Mouse (Mus musculus): ENCODE data around the gene Ckap2l. TPM values are rescaled to one million over a fixed set of nuclear protein-coding genes. Genes with fewer than 3 reads are reported as not detected.

The Ckap2l gene
- polyA plus RNA-seq, 1 experiment = 0.24 TPM

- DNase-seq (ENCODE audit: low read depth) = no peak
These were observed 62.3 kb downstream of the Ckap2l start for GRCm38 (mm10) chr2:129234731-129235130.

GRCm38 (mm10) chr2:129233803-129234477, 63.1 kb downstream of the Ckap2l start:
- DNase-seq (ENCODE audit: low read depth) = no peak

- no peak for DNase-seq (ENCODE audit: low read depth)
These were observed 63.8 kb downstream of the Ckap2l start for GRCm38 (mm10) chr2:129233218-129233617.

- DNase-seq (ENCODE audit: low read depth) = no peak
These were observed 64.5 kb downstream of the Ckap2l start for GRCm38 (mm10) chr2:129232484-129232883.

- no peak for DNase-seq (ENCODE audit: low read depth)
These were observed 65.0 kb downstream of the Ckap2l start for GRCm38 (mm10) chr2:129232023-129232422.

GRCm38 (mm10) chr2:129229316-129229715, 67.7 kb downstream of the Ckap2l start:
- DNase-seq (ENCODE audit: low read depth) = no peak

GRCm38 (mm10) chr2:129228571-129228970, 68.4 kb downstream of the Ckap2l start:
- DNase-seq (ENCODE audit: low read depth) = no peak

- no peak for DNase-seq (ENCODE audit: low read depth)
These were observed 69.3 kb downstream of the Ckap2l start for GRCm38 (mm10) chr2:129227709-129228108.

GRCm38 (mm10) chr2:129227011-129227529, 69.9 kb downstream of the Ckap2l start:
- DNase-seq (ENCODE audit: low read depth) = no peak

GRCm38 (mm10) chr2:129226296-129226851, 70.6 kb downstream of the Ckap2l start:
- DNase-seq (ENCODE audit: low read depth) = no peak

- DNase-seq (ENCODE audit: low read depth) = no peak
These were observed 71.7 kb downstream of the Ckap2l start for GRCm38 (mm10) chr2:129225251-129225819.

GRCm38 (mm10) chr2:129224178-129224577, 72.8 kb downstream of the Ckap2l start:
- no peak for DNase-seq (ENCODE audit: low read depth)

- no peak for DNase-seq (ENCODE audit: low read depth)
These were observed 75.8 kb downstream of the Ckap2l start for GRCm38 (mm10) chr2:129221097-129221632.

- no peak for DNase-seq (ENCODE audit: low read depth)
These were observed 78.4 kb downstream of the Ckap2l start for GRCm38 (mm10) chr2:129218537-129219105.

Other genes starting within 250 kb of the Ckap2l start
- 0.18 and 0.19 TPM in 2 replicates for gene Vinac1, start 249.0 kb downstream of the Ckap2l start, polyA plus RNA-seq (2012; rRNA removed)
- 4.8 and 6.4 TPM in 2 replicates for gene Ttl, start 231.3 kb downstream of the Ckap2l start, polyA plus RNA-seq (2012; rRNA removed)
- 17.4 and 18.6 TPM in 2 replicates for gene Polr1b, start 196.2 kb downstream of the Ckap2l start, polyA plus RNA-seq (2012; rRNA removed)
- gene Chchd5, start 167.5 kb downstream of the Ckap2l start, polyA plus RNA-seq (2012; rRNA removed) = 30.6 and 34.8 TPM in 2 replicates
- 15.0 and 15.6 TPM in 2 replicates for gene Slc20a1, start 98.4 kb downstream of the Ckap2l start, polyA plus RNA-seq (2012; rRNA removed)
- 0.05 and 0.18 TPM in 2 replicates for gene Il1a, start 12.8 kb upstream of the Ckap2l start, polyA plus RNA-seq (2012; rRNA removed)
- 0.37 and 1.1 TPM in 2 replicates for gene Il1b, start 73.9 kb upstream of the Ckap2l start, polyA plus RNA-seq (2012; rRNA removed)
- not detected in 2 replicates for gene F830045P16Rik, start 239.4 kb upstream of the Ckap2l start, polyA plus RNA-seq (2012; rRNA removed)

Measured in gonadal fat pad, adult 2 months (tissue).